Mouse (Mus musculus): ENCODE data around the gene Prmt1. TPM values are rescaled to one million over a fixed set of nuclear protein-coding genes. Genes with fewer than 3 reads are reported as not detected.
A peak's percentile ranks its signal among the peaks of the same experiment; 100 is the strongest.
"Not testable (repeated sequence)": the region's sequence is repeated elsewhere in the genome, so short reads cannot be mapped to it uniquely, and the experiment has no call there.

Gene Prmt1
- total RNA-seq (2021), result 100 to 1,000 TPM; 163 to 195 TPM
- long read RNA-seq, experiment 1, transcript Prmt1-203 (10 exons, 2,147 nt), result major isoform, 12 of 15 reads
- long read RNA-seq, experiment 1, partial matches to known transcripts, result 2 of 15 reads
- long read RNA-seq, experiment 1, other reads (novel, unspliced or antisense), result 1 of 15 reads
- long read RNA-seq, experiment 2, transcript Prmt1-203 (10 exons, 2,147 nt), result major isoform, 32 of 47 reads
- long read RNA-seq, experiment 2, partial matches to known transcripts, result 4 of 47 reads
- long read RNA-seq, experiment 2, other reads (novel, unspliced or antisense), result 7 of 47 reads

DNA sequence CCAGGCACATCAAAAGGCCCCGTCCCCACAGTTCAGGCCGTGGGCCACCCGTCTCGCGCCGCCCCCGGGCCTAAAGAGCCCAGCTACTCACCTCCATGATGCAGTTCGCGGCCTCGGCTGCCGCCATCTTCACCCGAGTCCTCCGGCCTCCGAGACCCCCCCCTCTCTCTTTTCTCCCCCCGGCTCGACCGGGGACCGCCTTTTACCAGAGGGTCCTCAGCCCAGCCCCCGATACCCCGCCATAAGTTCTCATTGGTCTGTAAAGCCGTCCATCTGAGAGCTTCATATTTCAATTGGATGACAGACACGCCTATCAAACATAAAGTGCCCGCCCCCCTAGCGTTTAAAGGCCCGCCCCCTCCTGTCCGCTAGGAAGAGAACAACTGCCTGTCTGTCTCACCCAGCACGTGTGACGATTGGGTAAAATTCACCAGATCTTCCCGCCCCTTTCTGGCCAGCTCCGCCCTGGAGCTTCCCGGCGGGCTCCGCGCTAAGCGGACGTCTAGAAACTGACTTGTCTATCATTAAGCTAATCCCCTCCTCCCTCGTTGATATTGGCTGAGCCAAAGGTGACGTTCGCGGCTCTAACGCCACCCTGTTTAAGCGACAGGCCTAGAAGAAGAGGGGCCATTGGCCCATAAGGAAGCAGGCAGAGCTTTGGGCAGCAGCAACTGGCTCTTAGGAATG, at the start of gene Prmt1:
Prmt1 (minus strand) TSS at position 377 of the 687 bp plus-strand sequence.
- peak; percentile 99 to 100 for DNase-seq (ENCODE audit: low spot score in 2 of 2)

DNA sequence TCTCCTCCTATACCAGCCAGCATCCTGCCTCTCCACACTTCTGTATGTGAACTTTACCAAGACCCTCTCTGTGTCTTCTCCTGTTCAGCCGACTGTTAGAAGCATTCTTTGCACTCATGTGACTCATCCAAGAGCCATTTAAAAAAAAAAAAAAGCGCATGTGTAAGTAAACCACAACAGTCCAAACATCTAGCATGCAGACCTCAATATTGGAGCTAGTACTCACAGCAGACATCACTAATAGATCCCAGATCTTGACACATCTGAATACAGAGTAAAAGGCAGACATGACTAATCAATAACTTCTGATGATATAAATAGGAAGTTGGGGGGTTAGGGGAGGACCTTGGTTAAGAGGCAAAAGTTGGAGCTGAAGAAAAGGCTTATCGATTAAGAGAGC, 49.3 kb upstream of the Prmt1 start:
- no peak for DNase-seq (ENCODE audit: low spot score in 2 of 2)

DNA sequence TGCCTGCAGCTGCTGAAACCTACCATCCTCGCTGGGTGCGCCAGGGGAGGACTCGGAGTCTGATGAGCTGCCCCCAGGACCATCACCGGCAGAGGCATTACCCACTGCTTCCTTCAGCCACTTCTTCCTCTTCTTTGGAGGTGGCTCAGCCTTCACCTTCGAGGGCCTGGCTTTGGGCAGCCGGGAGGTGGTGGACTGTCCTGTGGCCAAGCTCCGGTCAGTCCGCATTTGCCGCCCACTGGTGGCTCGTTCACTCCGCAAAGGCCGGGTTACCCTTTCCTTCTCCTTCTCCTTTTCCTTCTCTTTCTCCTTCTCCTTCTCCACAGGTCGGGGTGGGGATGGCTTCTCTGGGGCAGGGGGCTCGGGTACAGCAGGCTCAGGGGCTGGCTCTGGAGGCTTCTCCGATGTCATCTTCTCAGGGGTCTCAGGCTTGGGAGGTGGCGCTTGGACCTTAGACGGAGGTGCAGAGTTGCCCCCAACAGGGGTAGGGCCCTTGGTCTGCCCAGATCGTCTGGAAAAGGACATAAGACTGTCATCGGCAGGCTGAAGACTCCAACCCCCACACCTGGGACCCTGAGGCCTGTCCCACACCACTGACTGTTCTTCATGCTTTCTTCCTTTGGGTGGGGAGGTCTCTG, 47.5 kb upstream of the Prmt1 start:
- no peak for DNase-seq (ENCODE audit: low spot score in 2 of 2)

DNA sequence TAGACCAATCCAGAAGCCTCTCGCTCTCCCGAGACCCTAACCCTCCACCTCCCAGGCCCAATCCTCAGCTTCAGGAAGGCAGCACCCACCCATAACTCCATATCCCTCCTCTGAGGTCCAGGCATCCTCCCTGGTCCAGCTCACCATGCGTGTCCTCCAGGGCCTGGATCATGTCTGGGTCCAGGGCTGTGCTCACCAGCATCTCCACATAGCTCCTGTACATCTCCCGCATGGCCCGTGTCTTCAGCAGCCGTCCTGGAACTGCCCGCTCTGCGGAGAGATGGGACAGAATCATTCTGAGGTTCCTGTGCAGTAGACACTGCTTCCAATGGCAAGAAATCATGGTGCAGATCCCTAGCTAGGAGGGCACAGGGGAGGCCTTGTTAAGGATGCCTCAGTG, 44.5 kb upstream of the Prmt1 start:
- DNase-seq (ENCODE audit: low spot score in 2 of 2), result no peak

DNA sequence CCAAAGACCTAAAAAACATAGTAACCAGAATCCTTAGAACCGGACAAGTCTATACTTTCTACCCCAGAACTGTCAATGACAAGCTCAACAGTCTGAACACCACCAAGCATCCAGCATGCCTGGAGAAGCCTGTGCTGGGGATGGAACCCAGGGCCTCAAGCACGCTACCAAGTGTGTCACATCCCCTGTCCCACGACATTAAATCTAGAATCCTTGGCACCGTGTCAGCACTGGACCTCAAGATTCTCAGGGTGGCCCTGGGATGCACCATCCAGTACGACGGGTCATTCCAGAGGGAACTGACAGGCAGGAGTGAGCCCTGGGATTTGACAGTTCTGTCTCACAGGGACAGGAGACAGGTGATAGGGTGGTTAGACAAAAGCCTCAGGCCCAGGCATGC, 43.6 kb upstream of the Prmt1 start:
- no peak for DNase-seq (ENCODE audit: low spot score in 2 of 2)

GRCm38 (mm10) chr7:45028351-45028750, 42.0 kb upstream of the Prmt1 start:
- no peak for DNase-seq (ENCODE audit: low spot score in 2 of 2)

DNA sequence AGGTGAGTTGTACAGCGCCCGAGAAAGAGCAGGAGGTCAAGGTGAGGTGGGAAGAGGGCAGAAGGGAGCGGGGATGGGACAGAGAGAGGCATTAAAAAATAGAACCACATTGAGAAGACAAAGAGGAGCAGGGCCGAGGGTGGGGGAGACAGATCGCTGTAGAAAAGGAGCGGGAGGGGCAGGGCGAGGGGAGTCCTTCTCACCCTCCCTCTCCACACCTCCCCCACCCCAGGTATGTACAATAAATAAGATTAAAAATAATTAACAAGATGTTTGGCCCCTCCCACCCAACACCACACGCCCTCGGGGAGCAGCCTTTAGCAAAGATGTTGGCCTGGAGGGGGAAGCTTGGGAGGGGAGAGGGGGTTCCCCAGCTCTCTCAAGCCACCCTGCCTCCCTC, 41.4 kb upstream of the Prmt1 start:
- DNase-seq (ENCODE audit: low spot score in 2 of 2), result no peak

DNA sequence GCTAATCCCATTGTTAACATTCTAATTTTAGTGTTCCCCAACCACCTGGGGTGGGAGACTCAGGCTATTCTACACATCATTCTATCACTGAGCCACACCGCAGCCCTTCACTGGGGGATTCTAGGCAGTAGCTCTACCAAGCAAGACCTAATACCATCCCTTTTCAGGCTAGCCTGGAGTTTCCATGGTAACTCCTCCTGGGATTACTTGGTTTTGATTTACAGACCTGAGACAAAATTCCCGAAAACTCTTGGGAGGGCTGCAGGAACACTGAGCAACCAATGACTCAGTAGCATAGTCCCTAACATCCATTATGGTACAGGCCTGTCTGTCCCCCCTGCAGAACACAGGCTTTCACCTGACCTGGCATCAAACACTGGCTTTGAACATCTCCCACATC, 39.9 kb upstream of the Prmt1 start:
- DNase-seq (ENCODE audit: low spot score in 2 of 2), result no peak

- peak in 1 of 2 experiments; percentile 35 for DNase-seq (ENCODE audit: low spot score in 2 of 2)
These were observed 39.3 kb upstream of the Prmt1 start for GRCm38 (mm10) chr7:45025601-45026220.

DNA sequence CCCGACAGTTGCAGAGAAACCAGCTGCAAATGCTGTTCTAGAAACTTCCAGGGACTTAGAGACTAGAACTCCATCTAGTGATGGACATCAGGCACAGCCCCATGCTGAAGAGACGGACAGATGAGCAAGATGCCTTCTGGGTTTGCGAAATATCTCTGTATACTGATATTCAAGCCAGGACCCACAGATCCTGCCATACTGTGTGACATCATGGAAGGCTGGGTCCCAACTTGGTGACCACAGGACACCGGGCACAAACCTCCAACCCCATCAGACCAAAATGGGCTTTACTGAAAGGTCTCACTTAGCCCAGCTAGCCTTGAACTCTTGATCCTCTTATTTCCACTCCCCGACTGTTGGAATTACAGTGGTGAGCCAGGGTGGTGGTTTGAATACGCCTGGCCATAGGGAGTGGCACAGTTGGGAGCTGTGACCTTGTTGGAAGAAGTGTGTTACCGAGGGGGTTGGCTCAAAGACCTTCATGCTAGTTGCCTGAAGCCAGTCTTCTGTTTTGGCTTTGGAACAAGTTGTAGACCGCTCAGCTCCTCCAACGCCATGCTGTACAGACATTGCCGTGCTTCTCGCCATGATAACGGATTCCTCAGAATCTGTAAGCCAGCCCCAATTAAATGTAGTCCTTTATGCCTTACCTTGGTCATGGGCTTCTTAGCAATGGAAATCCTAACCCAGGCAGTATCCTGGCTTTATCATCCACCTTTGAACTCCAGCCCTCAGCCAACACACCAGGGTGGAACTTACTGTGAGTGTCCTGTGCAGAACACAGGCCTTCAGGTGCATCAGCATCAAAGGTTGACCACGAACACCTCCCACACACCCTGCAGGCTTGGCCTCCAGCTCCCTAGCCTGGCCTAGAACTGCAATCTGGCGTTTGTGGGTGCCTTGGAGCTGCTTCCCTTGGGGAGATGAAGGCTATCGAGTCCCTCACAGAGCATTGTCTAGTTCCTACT, 38.2 kb upstream of the Prmt1 start:
- DNase-seq (ENCODE audit: low spot score in 2 of 2), result no peak

DNA sequence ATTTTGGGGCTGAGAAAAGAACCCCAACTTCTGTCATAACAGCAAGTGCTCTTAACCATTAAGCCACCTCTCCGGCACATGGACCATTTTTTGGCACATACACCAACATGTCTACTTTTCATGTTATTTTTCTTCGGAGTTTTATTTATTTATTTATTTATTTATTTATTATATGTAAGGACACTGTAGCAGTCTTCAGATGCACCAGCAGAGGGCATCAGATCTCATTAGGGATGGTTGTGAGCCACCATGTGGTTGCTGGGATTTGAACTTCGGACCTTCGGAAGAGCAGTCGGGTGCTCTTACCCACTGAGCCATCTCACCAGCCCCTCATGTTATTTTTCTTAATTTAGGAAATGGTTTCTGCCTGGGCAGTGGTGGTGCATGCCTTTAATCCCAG, 37.3 kb upstream of the Prmt1 start:
- not testable (repeated sequence) for DNase-seq (ENCODE audit: low spot score in 2 of 2)

GRCm38 (mm10) chr7:45020225-45020624, 33.9 kb upstream of the Prmt1 start:
- DNase-seq (ENCODE audit: low spot score in 2 of 2), result no peak

GRCm38 (mm10) chr7:45019031-45019571, 32.7 kb upstream of the Prmt1 start:
- DNase-seq (ENCODE audit: low spot score in 2 of 2), result no peak

GRCm38 (mm10) chr7:45017242-45018061, 31.1 kb upstream of the Prmt1 start, which contains the start of gene Rras:
Gene Rras (plus strand): TSS chr7:45017961.
- peak; percentile 68 to 93 for DNase-seq (ENCODE audit: low spot score in 2 of 2)

DNA sequence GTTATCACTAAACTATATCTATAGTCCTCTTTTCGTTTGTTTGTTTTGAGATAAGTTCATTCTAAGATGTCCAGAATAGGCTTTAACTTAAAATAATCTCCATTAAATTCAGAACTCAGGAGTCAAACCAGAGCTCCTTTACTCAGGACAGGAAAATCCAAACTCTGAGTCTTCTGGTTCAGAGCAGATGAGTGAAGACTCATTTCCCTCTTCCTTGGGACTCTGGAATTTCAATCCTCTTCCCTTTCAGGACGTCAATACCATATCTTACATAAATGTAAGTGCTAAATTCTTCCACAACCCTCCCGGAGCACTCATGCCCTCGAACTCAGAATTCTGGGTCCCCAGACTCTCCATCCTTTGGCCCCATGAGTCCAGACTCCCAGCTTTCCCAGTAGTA, 30.4 kb upstream of the Prmt1 start:
- no peak for DNase-seq (ENCODE audit: low spot score in 2 of 2)

DNA sequence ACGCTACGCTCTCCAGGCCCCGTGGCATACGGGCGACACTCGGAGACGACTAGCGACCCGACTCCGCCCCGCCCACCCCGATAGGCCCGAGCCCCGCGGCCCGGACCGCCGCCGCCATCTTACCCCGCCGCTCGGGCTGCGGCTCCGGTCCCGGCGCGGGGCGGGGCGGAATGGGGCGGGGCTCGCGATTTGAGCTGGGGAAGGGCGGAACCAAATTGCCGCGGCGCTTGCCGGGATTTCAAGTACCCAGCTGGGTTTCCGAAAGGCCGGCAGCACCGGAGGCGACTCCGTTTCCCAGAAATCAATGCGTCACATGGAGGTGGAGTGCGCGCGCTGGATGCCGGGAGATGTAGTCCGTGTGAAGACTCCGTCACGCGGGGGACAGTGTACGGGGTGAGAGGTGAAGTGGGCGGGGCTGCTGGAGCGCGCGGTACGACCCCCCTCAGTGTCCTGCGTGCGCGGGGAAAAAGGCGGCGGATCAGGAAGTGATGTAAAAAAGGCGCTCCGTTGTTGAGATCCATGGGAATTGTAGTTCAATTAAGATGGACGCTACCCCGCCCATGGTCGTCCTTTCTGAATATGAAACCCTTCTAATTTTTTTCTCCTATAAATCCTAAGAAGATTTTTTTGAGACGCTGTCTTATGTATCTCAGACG, 29.7 kb upstream of the Prmt1 start, which contains the start of gene Scaf1:
Scaf1 (minus strand) TSS at position 407 of the 656 bp plus-strand sequence.
- DNase-seq (ENCODE audit: low spot score in 2 of 2), result peak; percentile 99 to 100

DNA sequence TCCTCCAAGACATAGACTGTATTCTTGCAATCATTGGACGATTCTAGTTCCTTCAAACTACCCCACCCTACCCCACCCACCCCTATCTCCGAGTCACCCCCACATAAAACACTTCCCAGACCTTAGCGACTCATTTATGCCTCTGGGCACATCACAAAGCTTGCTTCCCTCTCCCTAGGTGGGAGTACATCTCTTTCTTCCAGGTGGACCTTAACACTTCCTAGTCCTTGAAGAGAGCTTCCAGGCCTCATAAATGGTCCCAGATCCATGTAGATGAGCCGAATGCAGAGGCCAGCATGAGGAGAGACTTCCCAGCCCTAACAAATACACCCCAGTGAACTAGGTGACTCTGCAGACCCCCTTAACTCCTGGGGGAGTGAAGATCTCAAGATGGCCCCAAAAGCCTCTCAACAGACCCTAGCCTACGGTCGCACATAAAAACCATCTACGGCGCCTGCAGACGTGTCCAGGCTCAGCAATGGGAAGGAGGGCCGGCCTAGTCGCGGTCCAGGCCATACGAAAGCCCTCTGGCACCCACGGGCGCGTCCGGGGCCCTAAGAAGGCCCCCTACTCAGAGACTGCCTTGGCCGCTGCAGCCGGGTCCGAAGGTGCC, 29.1 kb upstream of the Prmt1 start:
- no peak for DNase-seq (ENCODE audit: low spot score in 2 of 2)

GRCm38 (mm10) chr7:45014096-45014451, 27.7 kb upstream of the Prmt1 start:
- DNase-seq (ENCODE audit: low spot score in 2 of 2), result no peak

Data from layer of hippocampus, postnatal 14 days (tissue).